Mouse (Mus musculus) heart, postnatal 0 days (tissue): ENCODE data around the gene Dynlrb1. TPM values are rescaled to one million over a fixed set of nuclear protein-coding genes. Genes with fewer than 3 reads are reported as not detected.
A peak's percentile ranks its signal among the peaks of the same experiment; 100 is the strongest.

ENCODE experiments used
- ATAC-seq: fragments of 200-750 bp; cut with Nextera tagmentation; 2 replicates; pipeline ENCODE4 v1.8.0; 2017; ENCODE audit warnings: low read depth, moderate number of reproducible peaks, moderate library complexity; ENCODE audit not compliant: insufficient read depth
- DNase-seq: peaks from one replicate; pipeline ENCODE4 v3.0.0-alpha.2; 2016; ENCODE audit warnings: low spot score
- H3K27ac ChIP-seq: fragments of 300-500 bp; sonication (generic); 2 replicates; pipeline ENCODE4 v1.5.1; 2014; ENCODE audit warnings: low read depth, mild to moderate bottlenecking
- H3K27me3 ChIP-seq: fragments of 300-500 bp; sonication (generic); 2 replicates; pipeline ENCODE4 v1.6.1; 2014; ENCODE audit warnings: low read length, mixed read lengths; ENCODE audit not compliant: control insufficient read depth, insufficient read depth
- H3K36me3 ChIP-seq: fragments of 300-500 bp; sonication (generic); replicated peaks from 2 replicates; pipeline ENCODE4 v1.6.1; 2014; ENCODE audit warnings: low read length, mixed read lengths; ENCODE audit not compliant: control insufficient read depth, insufficient read depth
- H3K4me1 ChIP-seq: fragments of 300-500 bp; sonication (generic); 2 replicates; pipeline ENCODE4 v1.6.1; 2014; ENCODE audit warnings: antibody characterized with exemption; ENCODE audit not compliant: control insufficient read depth, insufficient read depth
- H3K4me2 ChIP-seq: fragments of 300-500 bp; sonication (generic); 2 replicates; pipeline ENCODE4 v1.6.1; 2014; ENCODE audit warnings: low read depth, mild to moderate bottlenecking, low read length, moderate library complexity
- H3K4me3 ChIP-seq: fragments of 300-500 bp; sonication (generic); 2 replicates; pipeline ENCODE4 v1.5.1; 2014; ENCODE audit warnings: low read depth, low read length
- H3K9ac ChIP-seq: fragments of 300-500 bp; sonication (generic); replicated peaks from 2 replicates; pipeline ENCODE4 v1.6.1; 2014; ENCODE audit warnings: low read depth, low read length, mixed read lengths
- H3K9me3 ChIP-seq: fragments of 300-500 bp; sonication (generic); replicated peaks from 2 replicates; pipeline ENCODE4 v1.6.1; 2016; ENCODE audit warnings: low read length; ENCODE audit not compliant: control insufficient read depth
- CTCF ChIP-seq: IDR thresholded peaks from 2 replicates; pipeline ENCODE4 v1.5.1; 2016; ENCODE audit warnings: antibody characterized with exemption, control low read depth, low read depth
- EP300 ChIP-seq: IDR thresholded peaks from 2 replicates; pipeline ENCODE4 v1.6.1; 2016; ENCODE audit warnings: antibody characterized with exemption, low read depth
- WGBS: fragments of 180-500 bp; shearing (Covaris S2); extraction: QIAGEN DNeasy Blood & Tissue Kit; methylation state at CpG from one replicate; pipeline ENCODE4 v1.1.7; 2014; 5-methylcytosine and 5-hydroxymethylcytosine counted together
- polyA plus RNA-seq: library from polyadenylated mRNA; unstranded; fragments of >200 nt; fragmentation: Nextera tagmentation; extraction: Ambion mirVana; gene quantifications from 2 replicates; pipeline ENCODE4 v1.2.1, GENCODE M21; 2015
- total RNA-seq: library from RNA; depleted of rRNA; stranded (reverse); fragments of >200 nt; gene quantifications from 2 replicates; pipeline ENCODE4 v1.2.3, GENCODE M21; 2014; ENCODE audit warnings: low replicate concordance; rRNA removed

Gene Dynlrb1
- total and polyA plus RNA-seq, 2 experiments from 2014 or later = 215 to 423 TPM

DNA sequence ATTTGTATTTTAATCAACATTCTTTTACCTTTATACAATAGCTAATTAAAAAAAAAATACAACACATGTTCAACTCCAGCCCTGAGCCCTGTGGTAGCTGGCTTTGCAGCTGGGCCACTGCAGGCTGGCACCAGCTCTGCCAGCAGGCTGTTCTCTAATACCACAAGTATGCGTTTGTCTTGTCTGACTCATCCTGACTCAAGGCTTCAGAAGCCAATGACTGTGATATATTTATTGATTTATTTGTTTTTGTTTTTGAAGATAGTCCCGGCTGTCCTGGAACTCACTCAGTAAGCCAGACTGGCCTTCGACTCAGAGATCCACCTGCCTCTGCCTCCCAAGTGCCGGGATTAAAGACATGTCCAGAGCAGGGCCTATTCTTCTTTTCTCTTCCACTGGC, 57.6 kb downstream of the Dynlrb1 start:
- H3K9ac ChIP-seq = no peak overlapping the region
- no peak for TF ChIP-seq EP300
- H3K9me3 ChIP-seq = no peaks in the 10 kb centered on the region
- H3K27ac ChIP-seq = peak overlapping the region; percentile 81
- WGBS = 88% methylated on average over 4 of the region's 4 CpGs
- H3K4me1 ChIP-seq = no peaks in the 10 kb centered on the region
- DNase-seq = no peak
- peaks cover 49% of the 10 kb centered on the region for H3K36me3 ChIP-seq
- no peaks in the 10 kb centered on the region for H3K27me3 ChIP-seq
- no peak for ATAC-seq
- H3K4me2 ChIP-seq = no peak overlapping the region
- no peak overlapping the region for H3K4me3 ChIP-seq

DNA sequence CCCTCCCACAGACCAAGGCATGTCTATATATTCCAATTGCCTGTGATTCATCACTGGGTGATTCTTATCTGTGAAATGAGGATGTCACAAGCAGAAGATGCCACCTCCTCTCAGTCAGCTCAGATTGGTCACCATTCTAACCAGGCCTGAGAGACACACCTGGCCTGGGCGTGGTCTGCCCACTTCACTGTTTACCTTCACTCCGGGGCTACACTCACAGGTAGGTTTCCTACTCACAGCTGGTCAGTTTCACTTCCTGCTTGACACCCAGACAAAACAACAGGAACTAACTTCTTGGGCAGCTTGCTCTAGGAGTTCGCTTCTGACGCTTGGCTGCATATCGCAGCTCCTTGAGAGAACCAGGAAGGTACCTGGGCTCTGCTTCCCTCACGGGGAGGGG, 59.1 kb downstream of the Dynlrb1 start:
- H3K27me3 ChIP-seq = no peaks in the 10 kb centered on the region
- TF ChIP-seq CTCF (no peak), EP300 (no peak)
- 93% methylated on average over 6 of the region's 6 CpGs for WGBS
- ATAC-seq (no peak), DNase-seq (no peak)
- no peak overlapping the region for H3K4me2 ChIP-seq
- no peaks in the 10 kb centered on the region for H3K4me1 ChIP-seq
- peaks cover 51% of the 10 kb centered on the region for H3K36me3 ChIP-seq
- no peak overlapping the region for H3K27ac ChIP-seq
- no peak overlapping the region for H3K4me3 ChIP-seq
- no peaks in the 10 kb centered on the region for H3K9me3 ChIP-seq
- no peak overlapping the region for H3K9ac ChIP-seq

DNA sequence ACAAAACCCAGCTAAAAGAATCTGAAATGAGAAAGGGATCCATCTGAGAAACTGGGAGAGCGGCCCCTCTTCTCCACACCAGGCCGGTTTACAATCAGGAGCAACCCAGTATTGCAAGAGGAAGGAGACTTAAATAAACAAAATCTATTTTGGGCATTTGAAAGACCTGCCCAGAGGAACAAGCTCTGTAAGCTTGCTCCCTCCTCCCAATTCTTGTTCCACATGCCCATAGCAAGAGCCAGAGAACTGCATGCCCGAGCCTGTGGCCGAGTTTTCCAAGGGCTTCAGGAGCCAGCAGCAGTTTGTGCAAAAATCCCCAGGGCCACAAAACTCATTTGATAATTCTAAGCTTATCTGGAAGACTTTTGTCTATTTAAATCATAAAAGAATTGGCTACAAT, 63.2 kb downstream of the Dynlrb1 start:
- no peak overlapping the region for H3K9ac ChIP-seq

More for the DNA sequence above, 63.2 kb downstream of the Dynlrb1 start:
- Histone ChIP-seq H3K4me2 (peak overlapping the region; percentile 30; the same call in 1 of the 2 replicates), H3K4me3 (no peak overlapping the region), H3K36me3 (peaks cover 45% of the 10 kb centered on the region), H3K4me1 (no peaks in the 10 kb centered on the region), H3K27ac (peak overlapping the region; percentile 87), H3K9me3 (no peaks in the 10 kb centered on the region), H3K27me3 (no peaks in the 10 kb centered on the region)
- TF ChIP-seq EP300 (no peak), CTCF (no peak)
- peak; percentile 75 for DNase-seq
- WGBS = 28% methylated on average over 4 of the region's 4 CpGs
- ATAC-seq = peak; percentile 88

Other genes starting within 250 kb of the Dynlrb1 start
- 0.39 TPM in 1 of 2 replicates, not detected in the other for gene Gm14226, start 218.3 kb upstream of the Dynlrb1 start, total RNA-seq
- gene Gm14226, start 218.3 kb upstream of the Dynlrb1 start, polyA plus RNA-seq = 0.18 and 0.22 TPM in 2 replicates
- 52.2 and 91.8 TPM in 2 replicates for gene Ahcy, start 162.0 kb upstream of the Dynlrb1 start, total RNA-seq
- 18.7 and 18.9 TPM in 2 replicates for gene Ahcy, start 162.0 kb upstream of the Dynlrb1 start, polyA plus RNA-seq
- gene Itch, start 103.0 kb upstream of the Dynlrb1 start, total RNA-seq = 28.8 and 31.9 TPM in 2 replicates
- gene Itch, start 103.0 kb upstream of the Dynlrb1 start, polyA plus RNA-seq = 19.9 and 20.5 TPM in 2 replicates
- 673 and 815 TPM in 2 replicates for gene Map1lc3a, start 39.8 kb downstream of the Dynlrb1 start, total RNA-seq
- 946 and 987 TPM in 2 replicates for gene Map1lc3a, start 39.8 kb downstream of the Dynlrb1 start, polyA plus RNA-seq
- 43.7 and 49.0 TPM in 2 replicates for gene Pigu, start 120.9 kb downstream of the Dynlrb1 start, total RNA-seq
- gene Pigu, start 120.9 kb downstream of the Dynlrb1 start, polyA plus RNA-seq = 42.9 and 43.3 TPM in 2 replicates
- 348 and 401 TPM in 2 replicates for gene Trp53inp2, start 144.5 kb downstream of the Dynlrb1 start, total RNA-seq
- 197 and 202 TPM in 2 replicates for gene Trp53inp2, start 144.5 kb downstream of the Dynlrb1 start, polyA plus RNA-seq
- gene Ncoa6, start 237.4 kb downstream of the Dynlrb1 start, total RNA-seq = 35.4 and 41.9 TPM in 2 replicates
- 11.4 and 13.4 TPM in 2 replicates for gene Ncoa6, start 237.4 kb downstream of the Dynlrb1 start, polyA plus RNA-seq